Mouse (Mus musculus): Measurements from ENCODE around the gene Gm9736.
"Not testable (repeated sequence)": the region's sequence is repeated elsewhere in the genome, so short reads cannot be mapped to it uniquely, and the experiment has no call there.

GRCm38 (mm10) chr10:77720299-77720698, 30.9 kb downstream of the Gm9736 start, which contains the start of gene Krtap12-1:
- not testable (repeated sequence) for TF ChIP-seq CTCF, EP300 (IDR thresholded peaks at IDR 0.05; ENCODE audit: low read depth)

Measured in liver, postnatal 0 days (tissue).